Mouse (Mus musculus) forebrain, postnatal 0 days (tissue): Measurements from ENCODE around the gene Sipa1l1. TPM values are rescaled to one million over a fixed set of nuclear protein-coding genes. Genes with fewer than 3 reads are reported as not detected.
"Not testable (repeated sequence)": the region's sequence is repeated elsewhere in the genome, so short reads cannot be mapped to it uniquely, and the experiment has no call there.

ENCODE experiments used
- ATAC-seq: fragments of 200-750 bp; cut with Nextera tagmentation; 2 replicates; pipeline ENCODE4 v1.8.0; 2017; ENCODE audit warnings: mild to moderate bottlenecking, moderate library complexity
- DNase-seq: peaks from one replicate; pipeline ENCODE4 v3.0.0-alpha.2; 2015
- H3K27ac ChIP-seq: fragments of 300-500 bp; sonication (generic); 2 replicates; pipeline ENCODE4 v1.5.1; 2014; ENCODE audit warnings: low read depth, mild to moderate bottlenecking, antibody characterized with exemption, low read length, moderate library complexity, mixed read lengths
- H3K27me3 ChIP-seq: fragments of 300-500 bp; sonication (generic); 2 replicates; pipeline ENCODE4 v1.6.1; 2014; ENCODE audit warnings: mild to moderate bottlenecking, low read length, mixed read lengths; ENCODE audit not compliant: insufficient read depth
- H3K36me3 ChIP-seq: fragments of 300-500 bp; sonication (generic); 2 replicates; pipeline ENCODE4 v1.6.1; 2014; ENCODE audit warnings: mild to moderate bottlenecking, moderate library complexity; ENCODE audit not compliant: insufficient read depth
- H3K4me1 ChIP-seq: fragments of 300-500 bp; sonication (generic); 2 replicates; pipeline ENCODE4 v1.6.1; 2014; ENCODE audit warnings: antibody characterized with exemption; ENCODE audit not compliant: insufficient read depth
- H3K4me2 ChIP-seq: fragments of 300-500 bp; sonication (generic); 2 replicates; pipeline ENCODE4 v1.6.1; 2014; ENCODE audit warnings: low read depth, mild to moderate bottlenecking, moderate library complexity
- H3K4me3 ChIP-seq: fragments of 300-500 bp; sonication (generic); 2 replicates; pipeline ENCODE4 v1.5.1; 2014; ENCODE audit warnings: low read depth, low read length, mixed read lengths
- H3K9ac ChIP-seq: fragments of 300-500 bp; sonication (generic); 2 replicates; pipeline ENCODE4 v1.6.1; 2014; ENCODE audit warnings: mild to moderate bottlenecking
- H3K9me3 ChIP-seq: fragments of 300-500 bp; sonication (generic); 2 replicates; pipeline ENCODE4 v1.6.1; 2016; ENCODE audit warnings: low read length
- CTCF ChIP-seq: sonication (generic); IDR thresholded peaks from 2 replicates; pipeline ENCODE4 v1.5.1; 2016; ENCODE audit warnings: antibody characterized with exemption, control low read depth, low read depth
- WGBS: fragments of 180-500 bp; shearing (Covaris S2); extraction: QIAGEN DNeasy Blood & Tissue Kit; methylation state at CpG from one replicate; pipeline ENCODE4 v1.1.7; 2014; 5-methylcytosine and 5-hydroxymethylcytosine counted together
- polyA plus RNA-seq: library from polyadenylated mRNA; unstranded; fragments of >200 nt; fragmentation: Nextera tagmentation; extraction: Ambion mirVana; gene quantifications from 2 replicates; pipeline ENCODE4 v1.2.1, GENCODE M21; 2015
- total RNA-seq: library from RNA; depleted of rRNA; stranded (reverse); fragments of >200 nt; gene quantifications from 2 replicates; pipeline ENCODE4 v1.2.3, GENCODE M21; 2014

The Sipa1l1 gene
- total and polyA plus RNA-seq, 2 experiments from 2014 or later = 13.4 to 43.1 TPM

GRCm38 (mm10) chr12:82175709-82176108 lies 6.6 kb downstream of the Sipa1l1 start:
- H3K36me3 ChIP-seq = no peaks in the 10 kb centered on the region
- no peak overlapping the region for H3K4me3 ChIP-seq
- no peaks in the 10 kb centered on the region for H3K27me3 ChIP-seq
- TF ChIP-seq CTCF = no peak
- WGBS = 96% methylated on average over 3 of the region's 3 CpGs
- H3K4me1 ChIP-seq = peaks cover 8% of the 10 kb centered on the region
- H3K27ac ChIP-seq = no peak overlapping the region
- no peak overlapping the region for H3K4me2 ChIP-seq
- no peaks in the 10 kb centered on the region for H3K9me3 ChIP-seq
- ATAC-seq = no peak
- no peak for DNase-seq
- no peak overlapping the region for H3K9ac ChIP-seq

- no peaks in the 10 kb centered on the region for H3K4me1 ChIP-seq
- H3K27me3 ChIP-seq = no peaks in the 10 kb centered on the region
- no peak for DNase-seq
- no peaks in the 10 kb centered on the region for H3K36me3 ChIP-seq
- WGBS = 61% methylated on average over 4 of the region's 4 CpGs
- H3K4me2 ChIP-seq = no peak overlapping the region
- H3K27ac ChIP-seq = no peak overlapping the region
- no peak for TF ChIP-seq CTCF
- no peaks in the 10 kb centered on the region for H3K9me3 ChIP-seq
- ATAC-seq = no peak
- H3K4me3 ChIP-seq = no peak overlapping the region
- H3K9ac ChIP-seq = no peak overlapping the region
Measured at GRCm38 (mm10) chr12:82178636-82179035, 9.5 kb downstream of the Sipa1l1 start.

- no peaks in the 10 kb centered on the region for H3K4me1 ChIP-seq
- H3K27ac ChIP-seq = no peak overlapping the region
- no peaks in the 10 kb centered on the region for H3K36me3 ChIP-seq
- no peak overlapping the region for H3K4me2 ChIP-seq
- TF ChIP-seq CTCF = no peak
- no peaks in the 10 kb centered on the region for H3K9me3 ChIP-seq
- 97% methylated on average over 4 of the region's 4 CpGs for WGBS
- H3K27me3 ChIP-seq = no peaks in the 10 kb centered on the region
- ATAC-seq (no peak), DNase-seq (no peak)
- no peak overlapping the region for H3K9ac ChIP-seq
- no peak overlapping the region for H3K4me3 ChIP-seq
Measured at GRCm38 (mm10) chr12:82179626-82180025, 10.5 kb downstream of the Sipa1l1 start.

GRCm38 (mm10) chr12:82186156-82186555 lies 17.0 kb downstream of the Sipa1l1 start:
- not testable (repeated sequence) for H3K9ac ChIP-seq, H3K4me3 ChIP-seq, H3K27ac ChIP-seq, ATAC-seq, H3K4me1 ChIP-seq, H3K36me3 ChIP-seq, H3K4me2 ChIP-seq, H3K27me3 ChIP-seq, H3K9me3 ChIP-seq, DNase-seq

GRCm38 (mm10) chr12:82186740-82187139 lies 17.6 kb downstream of the Sipa1l1 start:
- no peaks in the 10 kb centered on the region for H3K27me3 ChIP-seq
- TF ChIP-seq CTCF = no peak
- H3K27ac ChIP-seq = no peak overlapping the region
- H3K4me3 ChIP-seq = no peak overlapping the region
- no peaks in the 10 kb centered on the region for H3K4me1 ChIP-seq
- 80% methylated on average over 3 of the region's 3 CpGs for WGBS
- H3K9ac ChIP-seq = no peak overlapping the region
- no peaks in the 10 kb centered on the region for H3K36me3 ChIP-seq
- DNase-seq = no peak
- ATAC-seq = no peak
- H3K4me2 ChIP-seq = no peak overlapping the region
- H3K9me3 ChIP-seq = no peaks in the 10 kb centered on the region

GRCm38 (mm10) chr12:82187178-82187839 lies 18.2 kb downstream of the Sipa1l1 start:
- Histone ChIP-seq H3K9ac (no peak overlapping the region), H3K9me3 (no peaks in the 10 kb centered on the region), H3K4me1 (no peaks in the 10 kb centered on the region), H3K36me3 (no peaks in the 10 kb centered on the region), H3K4me3 (no peak overlapping the region), H3K27me3 (no peaks in the 10 kb centered on the region), H3K4me2 (no peak overlapping the region), H3K27ac (no peak overlapping the region)
- no peak for DNase-seq
- TF ChIP-seq CTCF = no peak
- WGBS = 61% methylated on average over 7 of the region's 7 CpGs
- ATAC-seq = no peak

- Histone ChIP-seq H3K36me3 (no peaks in the 10 kb centered on the region), H3K4me2 (no peak overlapping the region), H3K9me3 (no peaks in the 10 kb centered on the region), H3K4me1 (no peaks in the 10 kb centered on the region), H3K27ac (no peak overlapping the region; the same call in 1 of the 2 replicates), H3K27me3 (no peaks in the 10 kb centered on the region), H3K4me3 (no peak overlapping the region), H3K9ac (no peak overlapping the region)
- peak; percentile 27; the same call in 1 of the 2 replicates for ATAC-seq
- 46% methylated on average over 9 of the region's 9 CpGs for WGBS
- peak; percentile 42 for TF ChIP-seq CTCF
- peak; percentile 20 for DNase-seq
Measured at GRCm38 (mm10) chr12:82188321-82189075, 19.4 kb downstream of the Sipa1l1 start.
